Mouse (Mus musculus) lung, postnatal 4 days (tissue): ENCODE results near the gene Vkorc1l1.
A peak's percentile ranks its signal among the peaks of the same experiment; 100 is the strongest.

Experiments
- DNase-seq, 2 experiments: peaks; one replicate each; pipeline ENCODE4 v3.0.0; 2021

Vkorc1l1 gene

GRCm38 (mm10) chr5:130002301-130003146 is 60.8 kb downstream of the Vkorc1l1 start, which contains the start of gene Gusb:
Gene Gusb, minus strand, starts transcription at chr5:130003049.
- DNase-seq = peak; percentile 90 to 95

- DNase-seq = no peak
These were observed 61.5 kb downstream of the Vkorc1l1 start for GRCm38 (mm10) chr5:130003229-130003628.

DNA sequence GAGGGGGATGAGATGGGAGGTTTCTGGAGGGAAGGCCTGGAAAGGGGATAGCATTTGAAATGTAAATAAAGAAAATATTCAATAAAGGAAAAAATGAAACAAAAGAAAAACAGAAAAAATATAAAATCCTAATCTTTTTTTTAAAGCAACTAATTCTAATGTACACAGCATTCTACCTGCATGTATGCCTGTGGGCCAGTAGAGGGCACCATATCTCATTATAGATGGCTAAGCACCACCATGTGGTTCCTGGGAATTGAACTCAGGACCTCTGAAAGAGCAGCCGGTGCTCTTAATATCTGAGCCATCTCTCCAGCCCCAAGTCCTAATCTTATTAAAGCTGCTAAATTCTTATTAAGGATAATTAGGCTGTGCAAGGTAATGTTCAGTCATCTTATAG is 65.6 kb downstream of the Vkorc1l1 start:
- DNase-seq = no peak

DNA sequence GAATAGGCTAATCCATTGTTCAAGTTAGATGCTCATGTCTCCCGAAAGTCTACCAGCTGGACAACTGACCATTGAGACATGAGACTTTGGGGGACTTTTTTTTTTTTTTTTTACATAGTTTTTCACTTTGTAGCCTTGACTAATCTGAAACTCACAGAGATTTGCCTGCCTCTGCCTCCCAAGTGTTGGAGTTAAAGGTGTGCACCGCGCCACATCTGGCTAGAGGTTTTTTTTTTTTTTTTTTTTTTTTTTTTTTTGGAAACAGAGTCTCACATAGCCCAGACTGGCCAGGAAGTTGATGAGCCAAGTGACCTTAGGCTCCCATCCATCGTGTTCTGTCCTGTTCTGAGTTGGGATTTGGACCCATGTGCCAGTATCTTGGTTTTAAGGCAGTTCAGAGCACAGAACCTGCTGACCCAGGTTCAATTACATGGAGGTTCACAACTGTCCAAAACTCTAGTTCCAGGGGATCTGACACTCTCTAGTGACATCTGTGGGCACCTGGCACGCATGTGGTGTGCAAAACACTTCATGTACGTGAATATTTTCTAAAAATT is 66.3 kb downstream of the Vkorc1l1 start:
- no peak for DNase-seq

GRCm38 (mm10) chr5:130009784-130010183 is 68.0 kb downstream of the Vkorc1l1 start:
- DNase-seq = no peak

DNA sequence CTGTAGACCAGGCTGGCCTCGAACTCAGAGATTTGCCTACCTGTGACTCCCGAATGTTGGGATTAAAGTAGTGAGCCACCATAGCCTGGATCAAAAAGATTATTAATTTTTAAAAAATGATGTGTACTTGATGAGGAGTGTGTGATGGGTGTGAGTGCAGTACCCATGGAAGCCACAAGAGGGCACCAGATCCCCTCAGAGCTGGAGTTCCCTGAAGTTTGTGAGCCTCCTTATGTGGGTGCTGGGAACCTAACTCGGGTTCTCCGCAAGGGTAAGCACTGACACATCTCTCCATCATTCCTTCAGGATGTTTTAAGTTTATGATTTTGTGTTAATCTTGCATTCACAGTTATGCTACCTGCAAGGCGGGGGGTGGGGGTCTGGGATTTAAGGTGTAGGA is 69.2 kb downstream of the Vkorc1l1 start:
- DNase-seq = no peak

DNA sequence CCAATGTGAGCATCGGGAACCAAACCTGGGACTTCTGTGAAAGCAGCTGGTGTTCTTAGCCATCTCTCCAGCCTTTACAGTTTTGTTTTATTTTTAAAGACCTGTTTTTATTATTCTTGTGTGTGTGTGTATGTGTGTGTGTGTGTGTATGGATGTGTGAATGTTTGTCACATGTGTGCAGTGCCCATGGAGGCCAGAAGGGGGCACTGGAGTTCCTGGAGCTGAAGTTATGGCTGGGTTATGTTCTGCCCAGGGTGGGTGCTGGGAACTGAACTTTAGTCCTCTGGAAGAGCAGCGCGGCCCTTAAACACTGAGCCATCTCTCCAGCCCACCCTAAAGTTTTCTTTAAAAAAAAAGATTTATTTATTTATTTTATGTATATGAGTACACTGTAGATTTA is 73.3 kb downstream of the Vkorc1l1 start:
- DNase-seq = no peak

GRCm38 (mm10) chr5:130019461-130019860 is 77.7 kb downstream of the Vkorc1l1 start:
- DNase-seq = no peak

GRCm38 (mm10) chr5:130021361-130021966 is 79.7 kb downstream of the Vkorc1l1 start:
- no peak for DNase-seq

- no peak for DNase-seq
These were observed 80.6 kb downstream of the Vkorc1l1 start for GRCm38 (mm10) chr5:130022366-130022765.

- DNase-seq = no peak
These were observed 81.4 kb downstream of the Vkorc1l1 start for GRCm38 (mm10) chr5:130023067-130023766.

GRCm38 (mm10) chr5:130023767-130024539 is 82.2 kb downstream of the Vkorc1l1 start:
- peak; percentile 90 for DNase-seq

GRCm38 (mm10) chr5:130027134-130027533 is 85.4 kb downstream of the Vkorc1l1 start:
- DNase-seq = no peak

- DNase-seq = no peak
These were observed 85.9 kb downstream of the Vkorc1l1 start for GRCm38 (mm10) chr5:130027696-130028095.

GRCm38 (mm10) chr5:130029142-130029897 is 87.5 kb downstream of the Vkorc1l1 start, which contains the start of the genes Asl and Crcp:
Gene Asl, minus strand, starts transcription at chr5:130029247.
Gene Crcp, plus strand, starts transcription at chr5:130029290.
- peak; percentile 87 to 90 for DNase-seq

DNA sequence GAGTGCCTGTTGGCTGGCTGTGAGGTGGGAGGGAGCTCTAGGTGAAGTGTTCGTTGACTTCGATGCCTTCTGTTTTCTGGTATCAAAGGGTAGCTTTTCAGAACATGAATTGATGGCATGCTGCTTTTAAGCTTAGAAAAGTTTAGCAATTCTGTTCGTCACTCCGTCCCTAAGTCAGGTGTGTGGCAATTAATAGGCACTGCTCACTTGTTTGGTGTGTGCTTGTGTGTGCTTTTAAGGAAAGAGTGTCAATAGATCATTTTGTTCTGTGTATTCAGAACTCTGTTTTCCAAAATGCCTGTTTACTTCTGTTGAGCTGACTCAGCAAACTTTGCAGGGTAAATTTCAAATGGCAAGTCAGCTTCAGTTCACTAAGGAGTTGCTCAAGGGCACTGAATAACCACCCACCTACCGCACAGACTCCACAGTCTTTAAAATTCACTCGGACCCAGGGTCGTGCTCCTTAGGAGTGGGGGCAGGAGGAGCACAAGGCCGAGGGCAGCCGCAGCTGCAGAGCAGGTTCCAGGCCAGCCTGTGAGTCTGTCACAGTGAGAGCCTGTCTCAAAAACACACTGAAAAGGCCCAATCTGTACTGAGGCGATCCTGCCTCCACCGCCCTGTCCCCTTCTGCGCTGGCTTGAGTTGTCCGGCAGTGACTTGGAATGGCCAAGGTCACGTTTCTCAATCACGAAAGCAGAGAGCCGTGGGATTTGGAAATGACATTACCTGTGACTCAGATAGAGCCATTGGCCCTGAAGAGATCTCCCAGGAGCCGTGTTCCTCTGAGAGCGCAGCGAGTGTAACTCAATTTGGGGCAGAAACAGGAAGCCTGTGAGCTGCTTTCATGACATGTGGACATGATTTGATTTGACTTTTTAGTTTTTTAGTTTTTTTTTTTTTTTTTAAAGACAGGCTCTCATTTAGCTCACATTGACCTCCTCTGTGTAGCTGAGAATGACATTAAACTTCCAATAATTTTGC is 89.9 kb downstream of the Vkorc1l1 start:
- DNase-seq = no peak

GRCm38 (mm10) chr5:130033869-130034268 is 92.1 kb downstream of the Vkorc1l1 start:
- no peak for DNase-seq
